Mouse (Mus musculus): ENCODE data around the gene Acy3.

DNA sequence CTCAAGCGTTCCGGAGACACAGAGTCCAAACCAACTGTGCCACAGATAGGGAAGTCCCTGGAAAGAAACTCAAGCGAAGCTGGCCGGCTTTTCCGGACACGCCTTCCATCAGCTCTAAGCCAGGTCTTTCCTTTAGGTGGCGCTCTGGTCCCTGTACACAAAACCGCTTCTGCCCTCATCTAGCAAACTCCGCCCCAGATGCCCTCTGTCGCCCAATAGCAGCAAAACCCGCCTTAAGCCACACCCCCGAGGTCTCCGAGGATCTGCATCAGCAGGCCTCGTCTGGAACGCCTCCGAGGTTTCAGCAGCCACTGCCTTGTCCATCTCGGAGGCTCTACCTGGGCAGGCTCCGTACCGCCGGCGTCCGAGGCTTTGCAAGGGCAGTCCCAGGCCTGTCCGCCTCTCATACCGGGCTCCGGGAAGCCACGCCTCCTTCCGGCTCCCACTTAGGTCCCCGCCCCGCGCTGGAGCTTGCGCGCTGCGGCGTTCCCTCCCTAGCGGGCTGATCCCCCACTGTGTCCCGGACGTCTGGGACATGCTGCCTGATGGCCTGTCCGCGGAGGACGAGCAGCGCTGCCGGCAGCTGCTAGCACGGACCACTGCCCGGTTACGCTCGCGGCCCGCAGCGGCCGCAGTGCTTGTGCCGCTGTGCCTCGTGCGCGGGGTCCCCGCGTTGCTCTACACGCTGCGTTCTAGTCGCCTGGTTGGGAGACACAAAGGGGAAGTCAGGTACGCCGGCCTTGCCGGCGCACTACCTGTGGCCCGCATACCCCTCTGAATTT is 13.9 kb downstream of the Acy3 start, which contains the start of the genes Nudt8 and Gm49405:
- TF ChIP-seq EP300 (IDR thresholded peaks at IDR 0.05; ENCODE audit: low read depth) (no peak), CTCF (IDR thresholded peaks at IDR 0.05; ENCODE audit: low read depth) (peak; percentile 76)
